Mouse (Mus musculus): ENCODE results near the gene Tenm2. TPM values are rescaled to one million over a fixed set of nuclear protein-coding genes. Genes with fewer than 3 reads are reported as not detected.

Tenm2 gene
- polyA plus RNA-seq, 1 experiment: 0.32 TPM

GRCm38 (mm10) chr11:36697816-36698215 lies 537.9 kb downstream of the Tenm2 start:
- TF ChIP-seq CTCF (IDR thresholded peaks at IDR 0.05; ENCODE audit: control insufficient read depth, insufficient read depth, insufficient replicate concordance, low read depth, low read length) (no peak), POLR2A (IDR thresholded peaks at IDR 0.05; ENCODE audit: control insufficient read depth, low read depth, low read length) (no peak)
- H3K27ac ChIP-seq (ENCODE audit: control insufficient read depth, insufficient read depth, low read depth, low read length): no peak overlapping the region

GRCm38 (mm10) chr11:36697021-36697639 lies 538.6 kb downstream of the Tenm2 start:
- H3K27ac ChIP-seq (ENCODE audit: control insufficient read depth, insufficient read depth, low read depth, low read length): no peak overlapping the region
- H3K4me1 ChIP-seq (ENCODE audit: control insufficient read depth, insufficient read depth, low read length): no peaks in the 10 kb centered on the region; the same call in 1 of the 2 replicates
- TF ChIP-seq CTCF (IDR thresholded peaks at IDR 0.05; ENCODE audit: control insufficient read depth, insufficient read depth, insufficient replicate concordance, low read depth, low read length) (no peak), POLR2A (IDR thresholded peaks at IDR 0.05; ENCODE audit: control insufficient read depth, low read depth, low read length) (no peak)
- H3K27me3 ChIP-seq (ENCODE audit: control insufficient read depth, insufficient read depth, low read length): no peaks in the 10 kb centered on the region
- H3K36me3 ChIP-seq (ENCODE audit: control insufficient read depth, insufficient read depth, low read length): no peaks in the 10 kb centered on the region
- H3K4me3 ChIP-seq (ENCODE audit: control insufficient read depth, low read depth, low read length): no peak overlapping the region

More at GRCm38 (mm10) chr11:36697816-36698215, 537.9 kb downstream of the Tenm2 start:
- Histone ChIP-seq H3K4me3 (ENCODE audit: control insufficient read depth, low read depth, low read length) (no peak overlapping the region), H3K4me1 (ENCODE audit: control insufficient read depth, insufficient read depth, low read length) (no peaks in the 10 kb centered on the region; the same call in 1 of the 2 replicates), H3K36me3 (ENCODE audit: control insufficient read depth, insufficient read depth, low read length) (no peaks in the 10 kb centered on the region), H3K27me3 (ENCODE audit: control insufficient read depth, insufficient read depth, low read length) (no peaks in the 10 kb centered on the region)

DNA sequence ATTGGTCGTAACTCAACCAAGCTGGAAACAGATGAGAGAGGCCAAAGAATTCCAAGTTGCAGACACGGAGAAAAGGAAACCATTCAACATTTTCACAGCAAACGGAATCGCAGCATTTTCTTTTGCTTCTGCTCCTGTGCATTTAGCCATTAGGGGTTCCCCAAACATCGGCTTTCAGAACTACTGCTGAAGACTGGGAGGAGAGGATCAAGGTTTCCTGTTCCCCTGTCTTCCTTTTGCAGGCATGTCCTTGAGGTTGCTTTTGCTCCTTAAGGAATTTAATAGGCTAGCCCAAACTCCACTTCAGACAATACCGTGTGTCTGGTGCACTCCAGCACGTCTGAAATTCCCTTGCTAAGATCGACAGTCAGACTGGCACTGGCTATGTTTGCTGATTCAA lies 541.0 kb downstream of the Tenm2 start:
- no peak for TF ChIP-seq POLR2A (IDR thresholded peaks at IDR 0.05; ENCODE audit: control insufficient read depth, low read depth, low read length)
- TF ChIP-seq CTCF (IDR thresholded peaks at IDR 0.05; ENCODE audit: control insufficient read depth, insufficient read depth, insufficient replicate concordance, low read depth, low read length): no peak
- Histone ChIP-seq H3K27me3 (ENCODE audit: control insufficient read depth, insufficient read depth, low read length) (no peaks in the 10 kb centered on the region), H3K4me3 (ENCODE audit: control insufficient read depth, low read depth, low read length) (no peak overlapping the region), H3K27ac (ENCODE audit: control insufficient read depth, insufficient read depth, low read depth, low read length) (no peak overlapping the region), H3K36me3 (ENCODE audit: control insufficient read depth, insufficient read depth, low read length) (no peaks in the 10 kb centered on the region), H3K4me1 (ENCODE audit: control insufficient read depth, insufficient read depth, low read length) (no peaks in the 10 kb centered on the region; the same call in 1 of the 2 replicates)

DNA sequence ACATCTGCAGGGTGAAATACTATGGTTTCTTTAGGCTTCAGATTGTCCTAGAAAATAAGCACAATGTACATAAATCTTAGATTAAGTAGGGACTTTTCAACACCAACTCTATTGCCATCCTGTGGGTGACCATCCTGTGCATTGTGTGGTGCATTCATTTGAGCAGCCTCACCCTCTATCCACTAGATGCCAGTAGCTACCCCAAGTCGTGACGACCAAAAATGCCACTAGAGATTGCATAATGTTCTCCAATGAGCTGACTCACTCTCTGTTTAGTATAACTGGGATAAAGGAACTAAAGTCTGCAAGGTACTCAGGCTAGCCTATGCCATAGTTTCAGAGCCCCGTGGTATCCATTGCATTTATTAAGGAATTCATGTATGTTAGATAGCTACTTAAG lies 543.1 kb downstream of the Tenm2 start:
- Histone ChIP-seq H3K36me3 (ENCODE audit: control insufficient read depth, insufficient read depth, low read length) (no peaks in the 10 kb centered on the region), H3K27me3 (ENCODE audit: control insufficient read depth, insufficient read depth, low read length) (no peaks in the 10 kb centered on the region), H3K4me1 (ENCODE audit: control insufficient read depth, insufficient read depth, low read length) (no peaks in the 10 kb centered on the region; the same call in 1 of the 2 replicates), H3K27ac (ENCODE audit: control insufficient read depth, insufficient read depth, low read depth, low read length) (no peak overlapping the region), H3K4me3 (ENCODE audit: control insufficient read depth, low read depth, low read length) (no peak overlapping the region)
- no peak for TF ChIP-seq POLR2A (IDR thresholded peaks at IDR 0.05; ENCODE audit: control insufficient read depth, low read depth, low read length)
- TF ChIP-seq CTCF (IDR thresholded peaks at IDR 0.05; ENCODE audit: control insufficient read depth, insufficient read depth, insufficient replicate concordance, low read depth, low read length): no peak

- Histone ChIP-seq H3K36me3 (ENCODE audit: control insufficient read depth, insufficient read depth, low read length) (no peaks in the 10 kb centered on the region), H3K4me1 (ENCODE audit: control insufficient read depth, insufficient read depth, low read length) (no peaks in the 10 kb centered on the region), H3K4me3 (ENCODE audit: control insufficient read depth, low read depth, low read length) (no peak overlapping the region), H3K27ac (ENCODE audit: control insufficient read depth, insufficient read depth, low read depth, low read length) (no peak overlapping the region), H3K27me3 (ENCODE audit: control insufficient read depth, insufficient read depth, low read length) (no peaks in the 10 kb centered on the region)
- no peak for TF ChIP-seq POLR2A (IDR thresholded peaks at IDR 0.05; ENCODE audit: control insufficient read depth, low read depth, low read length)
- TF ChIP-seq CTCF (IDR thresholded peaks at IDR 0.05; ENCODE audit: control insufficient read depth, insufficient read depth, insufficient replicate concordance, low read depth, low read length): no peak
Observed at GRCm38 (mm10) chr11:36690826-36691225, 544.9 kb downstream of the Tenm2 start.

DNA sequence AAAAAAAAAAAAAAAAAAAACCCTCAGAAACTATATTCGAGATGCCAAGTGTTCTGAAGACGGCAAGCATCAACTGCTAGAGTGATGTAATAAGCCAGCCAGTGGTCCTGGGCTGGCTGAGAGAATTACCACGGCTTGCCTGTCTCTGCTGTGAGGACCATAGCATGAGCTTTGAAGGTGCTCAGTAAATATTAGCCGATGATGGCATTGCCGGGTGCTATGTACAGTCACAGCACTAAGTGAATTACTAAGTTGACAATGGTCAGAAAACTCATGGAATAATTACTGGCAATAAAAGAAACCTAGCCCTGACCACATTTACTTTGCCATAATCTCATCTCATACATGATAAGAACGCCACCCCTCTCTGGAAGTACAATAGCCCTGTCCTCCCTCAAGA lies 549.5 kb downstream of the Tenm2 start:
- no peak overlapping the region for H3K27ac ChIP-seq (ENCODE audit: control insufficient read depth, insufficient read depth, low read depth, low read length)

GRCm38 (mm10) chr11:36679361-36679760 lies 556.4 kb downstream of the Tenm2 start:
- Histone ChIP-seq H3K27me3 (ENCODE audit: control insufficient read depth, insufficient read depth, low read length) (no peaks in the 10 kb centered on the region), H3K4me3 (ENCODE audit: control insufficient read depth, low read depth, low read length) (no peak overlapping the region), H3K36me3 (ENCODE audit: control insufficient read depth, insufficient read depth, low read length) (no peaks in the 10 kb centered on the region), H3K27ac (ENCODE audit: control insufficient read depth, insufficient read depth, low read depth, low read length) (no peak overlapping the region), H3K4me1 (ENCODE audit: control insufficient read depth, insufficient read depth, low read length) (no peaks in the 10 kb centered on the region)
- no peak for TF ChIP-seq POLR2A (IDR thresholded peaks at IDR 0.05; ENCODE audit: control insufficient read depth, low read depth, low read length)
- TF ChIP-seq CTCF (IDR thresholded peaks at IDR 0.05; ENCODE audit: control insufficient read depth, insufficient read depth, insufficient replicate concordance, low read depth, low read length): no peak

More for the DNA sequence above, 549.5 kb downstream of the Tenm2 start:
- Histone ChIP-seq H3K4me1 (ENCODE audit: control insufficient read depth, insufficient read depth, low read length) (no peaks in the 10 kb centered on the region), H3K27me3 (ENCODE audit: control insufficient read depth, insufficient read depth, low read length) (no peaks in the 10 kb centered on the region), H3K4me3 (ENCODE audit: control insufficient read depth, low read depth, low read length) (no peak overlapping the region), H3K36me3 (ENCODE audit: control insufficient read depth, insufficient read depth, low read length) (no peaks in the 10 kb centered on the region)
- TF ChIP-seq POLR2A (IDR thresholded peaks at IDR 0.05; ENCODE audit: control insufficient read depth, low read depth, low read length) (no peak), CTCF (IDR thresholded peaks at IDR 0.05; ENCODE audit: control insufficient read depth, insufficient read depth, insufficient replicate concordance, low read depth, low read length) (no peak)

All from testis, adult 2 months (tissue).